Mouse (Mus musculus): ENCODE data around the gene Tigit.

The Tigit gene

GRCm38 (mm10) chr16:43668294-43668693, 4.3 kb upstream of the Tigit start:
- no peak for DNase-seq (ENCODE audit: low spot score in 2 of 2)

DNA sequence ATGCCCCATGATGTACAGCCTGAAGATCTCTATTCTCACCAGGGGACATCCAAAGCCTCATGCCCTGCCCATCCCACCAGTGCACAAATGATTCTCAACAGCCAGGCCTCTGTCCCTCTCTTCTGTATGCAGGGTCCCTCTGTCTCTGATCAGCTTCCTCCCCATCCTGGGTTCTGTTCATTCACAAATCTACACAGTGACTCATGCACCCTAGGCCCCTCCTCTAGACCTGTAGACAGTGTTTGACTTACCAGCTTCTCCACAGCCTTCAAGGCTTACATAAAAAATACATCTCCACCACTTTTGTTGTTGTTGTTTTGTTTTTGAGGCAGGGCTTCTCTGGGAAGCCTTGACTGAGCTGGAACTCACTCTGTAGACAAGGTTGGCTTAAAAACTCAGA, 915 bp upstream of the Tigit start:
- DNase-seq (ENCODE audit: low spot score in 2 of 2): no peak

GRCm38 (mm10) chr16:43662124-43663004, 1.6 kb downstream of the Tigit start:
- no peak for DNase-seq (ENCODE audit: low spot score in 2 of 2)

DNA sequence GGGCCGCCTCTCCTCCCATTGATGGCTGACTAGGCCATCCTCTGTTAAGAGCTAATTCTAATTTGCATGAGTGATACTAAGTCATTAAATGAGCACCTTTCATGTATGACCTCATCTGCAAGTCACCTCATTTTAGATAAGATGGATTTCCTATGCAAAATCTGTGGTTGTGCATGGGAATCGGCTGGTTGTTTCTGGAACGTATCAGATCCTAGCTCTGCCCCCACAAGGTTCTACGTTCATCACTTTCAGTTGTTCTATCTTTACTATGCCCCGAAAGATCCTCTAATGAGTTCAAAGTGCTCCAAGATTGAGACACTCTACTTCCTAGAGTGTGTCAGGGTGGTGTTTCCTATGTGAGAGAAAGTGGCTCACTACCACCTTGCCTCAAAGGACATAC, 2.4 kb downstream of the Tigit start:
- DNase-seq (ENCODE audit: low spot score in 2 of 2): no peak

GRCm38 (mm10) chr16:43655183-43655787, 8.7 kb downstream of the Tigit start:
- no peak for DNase-seq (ENCODE audit: low spot score in 2 of 2)

DNA sequence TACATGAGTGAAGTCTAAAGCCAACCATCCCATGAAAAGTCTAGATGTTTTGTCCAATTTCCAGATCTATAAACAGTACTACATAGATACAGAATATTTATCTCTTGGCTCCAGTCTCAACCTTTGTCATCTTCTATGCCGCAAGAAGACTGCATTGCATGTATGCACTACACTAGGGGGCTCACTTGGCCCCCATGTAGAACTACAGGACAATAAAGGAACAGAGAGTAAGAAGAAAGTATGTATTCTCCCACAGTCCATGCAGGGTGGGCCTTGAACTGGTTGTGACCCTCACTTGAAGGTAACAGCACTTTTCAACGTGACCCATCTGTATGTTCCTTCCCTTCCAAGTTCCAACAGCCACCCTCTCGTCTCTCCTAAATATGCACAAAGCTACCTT, 9.7 kb downstream of the Tigit start:
- no peak for DNase-seq (ENCODE audit: low spot score in 2 of 2)

DNA sequence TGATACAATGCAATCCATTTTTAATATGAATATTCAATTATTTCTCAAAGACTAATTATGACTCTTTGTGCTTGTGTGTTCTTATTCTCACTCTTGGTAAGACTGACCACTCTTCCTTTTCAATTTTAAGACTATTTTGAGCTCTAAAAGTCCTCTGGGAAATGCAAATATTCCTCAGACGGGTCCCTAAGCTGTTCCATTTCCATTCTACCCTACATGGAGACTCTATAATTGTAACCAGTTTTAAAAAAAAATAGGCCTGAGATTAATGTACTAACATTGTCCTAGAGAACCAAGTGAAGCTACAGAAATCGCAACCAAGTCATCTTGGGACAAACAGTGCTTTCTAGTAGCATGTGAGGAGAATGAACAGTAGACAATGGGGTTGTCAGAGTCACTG, 10.7 kb downstream of the Tigit start:
- no peak for DNase-seq (ENCODE audit: low spot score in 2 of 2)

- DNase-seq (ENCODE audit: low spot score in 2 of 2): no peak
Observed at GRCm38 (mm10) chr16:43650355-43651080, 13.4 kb downstream of the Tigit start.

GRCm38 (mm10) chr16:43647641-43648040, 16.3 kb downstream of the Tigit start:
- DNase-seq (ENCODE audit: low spot score in 2 of 2): no peak

GRCm38 (mm10) chr16:43646943-43647342, 17.0 kb downstream of the Tigit start:
- DNase-seq (ENCODE audit: low spot score in 2 of 2): no peak

- DNase-seq (ENCODE audit: low spot score in 2 of 2): no peak
Observed at GRCm38 (mm10) chr16:43645879-43646278, 18.1 kb downstream of the Tigit start.

DNA sequence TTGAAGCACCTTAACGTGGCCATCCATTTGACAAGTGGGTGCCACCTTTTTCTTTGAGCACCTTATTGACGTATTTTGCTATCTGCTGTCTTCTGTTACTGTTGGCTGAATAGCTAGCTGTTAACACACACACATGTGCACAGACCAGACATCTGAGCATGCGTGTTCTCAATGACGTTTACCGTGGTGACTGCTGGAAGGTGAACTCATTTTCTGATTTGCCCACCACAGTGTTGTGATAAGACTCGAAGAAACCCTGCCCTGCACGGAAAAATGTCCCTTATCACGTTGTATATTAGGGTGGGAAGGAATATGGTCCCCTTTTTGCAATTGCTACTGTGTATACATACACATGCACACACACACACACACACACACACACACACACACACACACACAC, 22.7 kb downstream of the Tigit start:
- no peak for DNase-seq (ENCODE audit: low spot score in 2 of 2)

GRCm38 (mm10) chr16:43638406-43639049, 25.4 kb downstream of the Tigit start:
- no peak for DNase-seq (ENCODE audit: low spot score in 2 of 2)

GRCm38 (mm10) chr16:43637241-43637640, 26.7 kb downstream of the Tigit start:
- DNase-seq (ENCODE audit: low spot score in 2 of 2): no peak

DNA sequence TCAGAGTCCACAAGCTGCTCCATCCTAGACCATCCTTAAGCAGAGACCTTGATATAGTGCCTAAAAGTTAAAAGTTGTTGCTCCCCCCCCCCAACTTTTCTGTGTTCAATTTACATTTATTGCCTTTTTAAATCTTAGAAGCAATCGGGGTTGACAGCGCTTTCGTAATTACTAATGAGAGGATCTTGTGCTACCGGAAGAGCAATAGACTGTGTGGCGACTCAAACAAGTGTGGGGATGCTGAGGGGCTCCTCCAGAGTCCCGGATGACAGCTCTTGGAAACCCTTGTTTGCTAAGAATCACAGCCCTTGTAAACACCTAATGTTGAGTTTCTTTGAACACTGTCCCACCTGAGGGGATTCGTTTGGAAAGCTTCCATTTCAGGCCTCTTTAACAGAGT, 29.9 kb downstream of the Tigit start:
- no peak for DNase-seq (ENCODE audit: low spot score in 2 of 2)

- no peak for DNase-seq (ENCODE audit: low spot score in 2 of 2)
Observed at GRCm38 (mm10) chr16:43631758-43632157, 32.2 kb downstream of the Tigit start.

- no peak for DNase-seq (ENCODE audit: low spot score in 2 of 2)
Observed at GRCm38 (mm10) chr16:43628662-43629061, 35.3 kb downstream of the Tigit start.

DNA sequence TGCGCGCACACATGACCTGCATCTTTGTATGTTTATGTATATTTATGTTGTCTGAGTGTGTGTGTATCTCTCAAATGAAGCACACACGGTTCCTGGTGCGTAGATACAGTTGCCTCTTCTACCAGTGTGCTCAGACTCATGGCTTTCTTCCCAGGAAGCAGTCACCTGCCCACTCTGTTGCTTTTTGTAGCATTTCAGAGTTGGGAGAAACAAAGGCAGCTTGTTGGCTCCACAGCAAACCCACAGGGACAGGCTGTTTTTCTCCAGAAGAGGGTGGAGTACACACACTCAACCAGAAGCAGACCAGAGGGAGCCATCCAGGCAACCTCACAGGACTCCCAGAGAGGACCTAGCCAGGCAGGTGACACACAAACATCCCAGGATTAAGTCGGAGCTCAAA, 38.0 kb downstream of the Tigit start:
- peak; percentile 32 to 57 for DNase-seq (ENCODE audit: low spot score in 2 of 2)

DNA sequence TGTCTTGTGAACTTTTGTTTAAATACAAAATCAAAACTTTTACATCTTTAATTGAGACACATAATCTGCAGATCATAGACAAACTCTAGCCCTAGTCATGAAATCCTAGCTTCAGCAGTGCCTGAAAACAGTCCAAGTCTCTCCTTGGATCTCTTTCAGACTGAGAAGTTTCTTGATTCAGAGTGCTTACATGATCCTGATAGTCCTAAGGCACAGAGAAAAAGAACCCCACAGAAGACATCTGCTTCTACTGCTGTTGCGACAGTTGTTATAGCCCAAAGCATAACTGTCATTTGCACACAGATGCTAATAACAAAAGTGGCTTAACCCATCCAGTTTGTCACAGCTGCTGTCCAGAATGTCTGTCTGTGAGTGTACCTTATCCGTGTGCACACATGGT, 38.7 kb downstream of the Tigit start:
- DNase-seq (ENCODE audit: low spot score in 2 of 2): no peak

GRCm38 (mm10) chr16:43624876-43625275, 39.1 kb downstream of the Tigit start:
- DNase-seq (ENCODE audit: low spot score in 2 of 2): no peak

GRCm38 (mm10) chr16:43623315-43624000, 40.5 kb downstream of the Tigit start:
- DNase-seq (ENCODE audit: low spot score in 2 of 2): no peak

- DNase-seq (ENCODE audit: low spot score in 2 of 2): no peak
Observed at GRCm38 (mm10) chr16:43620359-43620758, 43.6 kb downstream of the Tigit start.

Measured in frontal cortex, postnatal 36 days (tissue).